Mouse (Mus musculus): ENCODE data around the gene Zfp26. TPM values are rescaled to one million over a fixed set of nuclear protein-coding genes. Genes with fewer than 3 reads are reported as not detected.

Zfp26 gene
- 26.5 and 32.4 TPM in 2 replicates for polyA plus RNA-seq (2014; fragmentation: Nextera tagmentation; extraction: Ambion mirVana)

- no peaks in the 10 kb centered on the region for H3K9me3 ChIP-seq (replicated peaks; ENCODE audit: control insufficient read depth, low read length)
- peak within 1 kb of the TSS; percentile 75 for H3K4me3 ChIP-seq (ENCODE audit: low read depth, low read length)
- peak within 1 kb of the TSS; percentile 94 for H3K9ac ChIP-seq (ENCODE audit: low read length)
- no peaks in the 10 kb centered on the region for H3K27me3 ChIP-seq (replicated peaks; ENCODE audit: control insufficient read depth, insufficient read depth, low read length)
- H3K4me2 ChIP-seq (ENCODE audit: low read length), result peak within 1 kb of the TSS; percentile 94
- peaks cover 20% of the 10 kb centered on the region for H3K36me3 ChIP-seq (ENCODE audit: control insufficient read depth, insufficient read depth, low read length)
- peak within 1 kb of the TSS; percentile 84 for H3K27ac ChIP-seq (ENCODE audit: low read depth, low read length)
- WGBS, result under 1% methylated on average over 48 of the region's 48 CpGs
- DNase-seq (ENCODE audit: low spot score), result peak; percentile 84
- H3K4me1 ChIP-seq (ENCODE audit: control insufficient read depth, insufficient read depth, low read length), result peaks cover 13% of the 10 kb centered on the region
- ATAC-seq, result peak; percentile 92
Measured at GRCm38 (mm10) chr9:20459377-20460317, at the start of gene Zfp26. Gene Zfp26 (minus strand): TSS chr9:20460162.

- Histone ChIP-seq H3K27ac (ENCODE audit: low read depth, low read length) (no peak overlapping the region), H3K36me3 (ENCODE audit: control insufficient read depth, insufficient read depth, low read length) (peaks cover 69% of the 10 kb centered on the region), H3K4me1 (ENCODE audit: control insufficient read depth, insufficient read depth, low read length) (no peaks in the 10 kb centered on the region; the same call in 1 of the 2 replicates), H3K4me3 (ENCODE audit: low read depth, low read length) (no peak overlapping the region), H3K9me3 (replicated peaks; ENCODE audit: control insufficient read depth, low read length) (no peaks in the 10 kb centered on the region), H3K9ac (ENCODE audit: low read length) (no peak overlapping the region), H3K27me3 (replicated peaks; ENCODE audit: control insufficient read depth, insufficient read depth, low read length) (no peaks in the 10 kb centered on the region), H3K4me2 (ENCODE audit: low read length) (no peak overlapping the region)
- WGBS, result 76% methylated on average over 3 of the region's 3 CpGs
- DNase-seq (ENCODE audit: low spot score), result no peak
- no peak for ATAC-seq
Measured at GRCm38 (mm10) chr9:20509676-20510075, 49.7 kb upstream of the Zfp26 start.

DNA sequence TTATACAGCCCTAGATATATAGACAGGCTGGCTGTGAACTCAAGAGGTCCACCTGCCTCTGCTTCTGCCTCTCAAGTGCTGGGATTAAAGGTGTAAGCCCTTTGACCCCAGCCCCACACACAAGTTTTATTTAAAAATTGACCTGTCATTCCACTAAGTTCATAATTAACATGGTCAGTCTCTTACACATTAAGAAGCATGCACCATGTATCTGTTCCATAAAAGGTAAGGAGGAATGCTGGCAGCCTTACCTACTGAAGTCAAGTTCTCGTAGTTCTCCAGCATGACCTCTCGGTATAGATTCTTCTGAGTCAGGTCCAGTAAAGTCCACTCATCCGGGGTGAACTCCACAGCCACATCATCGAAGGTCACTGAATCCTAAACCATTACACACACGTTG lies 44.8 kb upstream of the Zfp26 start:
- no peak for DNase-seq (ENCODE audit: low spot score)
- no peak for ATAC-seq
- H3K4me1 ChIP-seq (ENCODE audit: control insufficient read depth, insufficient read depth, low read length), result no peaks in the 10 kb centered on the region
- no peak overlapping the region for H3K4me2 ChIP-seq (ENCODE audit: low read length)
- H3K9ac ChIP-seq (ENCODE audit: low read length), result no peak overlapping the region
- no peak overlapping the region for H3K27ac ChIP-seq (ENCODE audit: low read depth, low read length)
- H3K27me3 ChIP-seq (replicated peaks; ENCODE audit: control insufficient read depth, insufficient read depth, low read length), result no peaks in the 10 kb centered on the region
- H3K9me3 ChIP-seq (replicated peaks; ENCODE audit: control insufficient read depth, low read length), result no peaks in the 10 kb centered on the region
- no peak overlapping the region for H3K4me3 ChIP-seq (ENCODE audit: low read depth, low read length)
- WGBS, result 92% methylated on average over 5 of the region's 5 CpGs
- H3K36me3 ChIP-seq (ENCODE audit: control insufficient read depth, insufficient read depth, low read length), result peaks cover 77% of the 10 kb centered on the region

- peak overlapping the region; percentile 82 for H3K4me2 ChIP-seq (ENCODE audit: low read length)
Measured at GRCm38 (mm10) chr9:20493281-20493680, 33.3 kb upstream of the Zfp26 start.

GRCm38 (mm10) chr9:20492527-20493233 lies 32.7 kb upstream of the Zfp26 start, which contains the start of gene Zfp426:
Gene Zfp426 (minus strand): TSS chr9:20492746.
- DNase-seq (ENCODE audit: low spot score) (peak; percentile 96), ATAC-seq (peak; percentile 97)
- under 1% methylated on average over 40 of the region's 40 CpGs for WGBS
- H3K4me1 ChIP-seq (ENCODE audit: control insufficient read depth, insufficient read depth, low read length), result peaks cover 8% of the 10 kb centered on the region
- peak within 1 kb of the TSS; percentile 84 for H3K27ac ChIP-seq (ENCODE audit: low read depth, low read length)
- H3K4me3 ChIP-seq (ENCODE audit: low read depth, low read length), result peak within 1 kb of the TSS; percentile 53
- H3K36me3 ChIP-seq (ENCODE audit: control insufficient read depth, insufficient read depth, low read length), result peaks cover 23% of the 10 kb centered on the region
- no peaks in the 10 kb centered on the region for H3K9me3 ChIP-seq (replicated peaks; ENCODE audit: control insufficient read depth, low read length)
- H3K27me3 ChIP-seq (replicated peaks; ENCODE audit: control insufficient read depth, insufficient read depth, low read length), result no peaks in the 10 kb centered on the region
- peak within 1 kb of the TSS; percentile 73 for H3K9ac ChIP-seq (ENCODE audit: low read length)
- peak within 1 kb of the TSS; percentile 82 for H3K4me2 ChIP-seq (ENCODE audit: low read length)

More at GRCm38 (mm10) chr9:20493281-20493680, 33.3 kb upstream of the Zfp26 start:
- Histone ChIP-seq H3K36me3 (ENCODE audit: control insufficient read depth, insufficient read depth, low read length) (peaks cover 28% of the 10 kb centered on the region), H3K9ac (ENCODE audit: low read length) (peak overlapping the region; percentile 73), H3K9me3 (replicated peaks; ENCODE audit: control insufficient read depth, low read length) (no peaks in the 10 kb centered on the region), H3K4me1 (ENCODE audit: control insufficient read depth, insufficient read depth, low read length) (peaks cover 8% of the 10 kb centered on the region), H3K4me3 (ENCODE audit: low read depth, low read length) (peak overlapping the region; percentile 53), H3K27ac (ENCODE audit: low read depth, low read length) (peak overlapping the region; percentile 84), H3K27me3 (replicated peaks; ENCODE audit: control insufficient read depth, insufficient read depth, low read length) (no peaks in the 10 kb centered on the region)
- WGBS, result 10% methylated on average over 9 of the region's 9 CpGs
- no peak for ATAC-seq
- no peak for DNase-seq (ENCODE audit: low spot score)

GRCm38 (mm10) chr9:20491858-20492526 lies 32.0 kb upstream of the Zfp26 start:
- Histone ChIP-seq H3K4me2 (ENCODE audit: low read length) (peak overlapping the region; percentile 82), H3K36me3 (ENCODE audit: control insufficient read depth, insufficient read depth, low read length) (peaks cover 16% of the 10 kb centered on the region), H3K4me1 (ENCODE audit: control insufficient read depth, insufficient read depth, low read length) (peaks cover 8% of the 10 kb centered on the region), H3K27me3 (replicated peaks; ENCODE audit: control insufficient read depth, insufficient read depth, low read length) (no peaks in the 10 kb centered on the region), H3K9ac (ENCODE audit: low read length) (peak overlapping the region; percentile 73), H3K9me3 (replicated peaks; ENCODE audit: control insufficient read depth, low read length) (no peaks in the 10 kb centered on the region), H3K4me3 (ENCODE audit: low read depth, low read length) (peak overlapping the region; percentile 53), H3K27ac (ENCODE audit: low read depth, low read length) (peak overlapping the region; percentile 84)
- ATAC-seq, result no peak
- peak; percentile 20 for DNase-seq (ENCODE audit: low spot score)
- WGBS, result 11% methylated on average over 20 of the region's 20 CpGs

- Histone ChIP-seq H3K4me2 (ENCODE audit: low read length) (no peak overlapping the region), H3K27ac (ENCODE audit: low read depth, low read length) (no peak overlapping the region), H3K9me3 (replicated peaks; ENCODE audit: control insufficient read depth, low read length) (no peaks in the 10 kb centered on the region), H3K4me3 (ENCODE audit: low read depth, low read length) (no peak overlapping the region), H3K27me3 (replicated peaks; ENCODE audit: control insufficient read depth, insufficient read depth, low read length) (no peaks in the 10 kb centered on the region), H3K36me3 (ENCODE audit: control insufficient read depth, insufficient read depth, low read length) (peaks cover 25% of the 10 kb centered on the region), H3K9ac (ENCODE audit: low read length) (no peak overlapping the region), H3K4me1 (ENCODE audit: control insufficient read depth, insufficient read depth, low read length) (peaks cover 8% of the 10 kb centered on the region)
- DNase-seq (ENCODE audit: low spot score), result no peak
- WGBS, result 93% methylated on average over 5 of the region's 5 CpGs
- no peak for ATAC-seq
Measured at GRCm38 (mm10) chr9:20489536-20489935, 29.6 kb upstream of the Zfp26 start.

- peaks cover 64% of the 10 kb centered on the region for H3K36me3 ChIP-seq (ENCODE audit: control insufficient read depth, insufficient read depth, low read length)
- no peaks in the 10 kb centered on the region for H3K9me3 ChIP-seq (replicated peaks; ENCODE audit: control insufficient read depth, low read length)
- no peak overlapping the region for H3K9ac ChIP-seq (ENCODE audit: low read length)
- no peaks in the 10 kb centered on the region for H3K4me1 ChIP-seq (ENCODE audit: control insufficient read depth, insufficient read depth, low read length)
- no peak for ATAC-seq
- H3K4me2 ChIP-seq (ENCODE audit: low read length), result no peak overlapping the region
- 91% methylated on average over 5 of the region's 5 CpGs for WGBS
- no peak overlapping the region for H3K4me3 ChIP-seq (ENCODE audit: low read depth, low read length)
- no peaks in the 10 kb centered on the region for H3K27me3 ChIP-seq (replicated peaks; ENCODE audit: control insufficient read depth, insufficient read depth, low read length)
- H3K27ac ChIP-seq (ENCODE audit: low read depth, low read length), result no peak overlapping the region
- no peak for DNase-seq (ENCODE audit: low spot score)
Measured at GRCm38 (mm10) chr9:20479396-20479795, 19.4 kb upstream of the Zfp26 start.

All from forebrain, embryonic 14.5 days (tissue).